Mouse (Mus musculus): ENCODE results near the gene Kcnma1. TPM values are rescaled to one million over a fixed set of nuclear protein-coding genes. Genes with fewer than 3 reads are reported as not detected.

Gene Kcnma1
- total RNA-seq, 2 experiments from 2014 or later: not detected

DNA sequence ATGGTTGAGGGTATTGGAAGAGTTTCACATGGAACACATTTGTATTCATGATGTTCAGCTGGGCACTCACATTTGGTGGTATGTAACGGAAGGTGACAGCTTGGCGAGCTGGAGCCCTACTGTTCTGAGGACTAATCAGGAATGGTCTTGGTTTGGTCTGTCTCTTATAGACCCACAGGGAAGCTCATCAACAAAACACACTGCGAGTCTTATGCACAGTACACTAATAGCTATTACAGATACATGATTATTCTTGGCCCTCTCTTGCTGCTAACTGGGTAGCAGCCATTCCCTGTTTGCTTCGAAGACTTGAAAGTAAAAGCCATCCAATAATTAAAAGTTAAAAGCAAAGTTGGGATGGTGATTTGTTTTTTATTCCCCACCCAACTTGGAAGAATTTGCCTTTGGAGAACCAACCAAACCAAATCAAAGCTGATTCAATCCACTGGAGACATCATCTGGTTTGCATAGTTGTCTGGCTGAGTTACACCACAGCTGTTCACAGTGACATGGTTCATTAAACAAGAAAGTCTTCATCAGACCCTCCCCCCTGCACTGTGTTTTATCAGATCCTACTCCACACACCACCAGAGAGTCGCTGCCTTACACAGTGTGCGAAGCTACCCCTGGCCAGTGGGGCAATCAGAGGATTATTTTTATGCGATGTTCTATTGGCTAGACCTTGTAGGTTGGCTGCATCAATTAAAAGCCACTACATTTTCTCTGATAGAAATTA is 299.7 kb downstream of the Kcnma1 start:
- no peak for ATAC-seq (replicated peaks; ENCODE audit: low FRiP score, poor library complexity, severe bottlenecking)

DNA sequence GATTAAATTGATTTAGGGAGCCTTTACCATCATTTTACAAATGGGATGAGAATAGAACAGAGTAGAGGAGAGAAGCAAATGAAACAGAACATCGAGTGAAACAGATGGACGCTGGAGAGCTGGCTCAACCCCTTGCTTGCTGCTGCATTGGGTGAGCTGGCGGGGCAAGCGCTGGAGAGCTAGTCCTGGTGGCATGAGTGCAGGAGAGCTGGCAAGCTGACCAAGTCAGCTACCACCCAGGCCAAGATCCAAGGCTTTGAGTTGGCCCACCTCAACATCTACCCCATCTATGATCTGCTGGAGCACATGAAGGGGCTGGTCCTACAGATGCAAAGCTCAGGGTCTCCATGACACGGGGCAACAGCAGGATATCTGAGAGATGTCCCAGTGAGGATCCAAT is 301.4 kb downstream of the Kcnma1 start:
- no peak for ATAC-seq (replicated peaks; ENCODE audit: low FRiP score, poor library complexity, severe bottlenecking)

DNA sequence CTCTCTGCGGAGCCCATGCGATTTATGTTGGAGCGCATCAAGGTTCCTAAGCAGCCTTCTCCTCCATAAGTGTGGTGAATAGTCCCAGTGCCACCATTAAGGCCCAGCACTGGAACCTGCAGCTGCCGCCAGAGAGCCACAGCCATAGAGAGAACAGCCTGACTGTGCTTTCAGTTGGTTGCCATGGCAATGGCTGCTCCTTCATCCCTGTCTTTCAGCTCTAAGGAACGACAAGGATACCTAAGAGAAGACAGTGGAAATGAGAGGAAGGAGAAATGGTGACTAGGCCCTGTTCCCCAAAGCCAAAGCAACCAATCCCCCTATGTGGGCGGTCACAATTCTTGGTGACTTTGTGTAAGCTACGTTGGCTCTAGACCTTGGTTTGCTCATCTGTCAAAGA is 303.3 kb downstream of the Kcnma1 start:
- no peak for ATAC-seq (replicated peaks; ENCODE audit: low FRiP score, poor library complexity, severe bottlenecking)

DNA sequence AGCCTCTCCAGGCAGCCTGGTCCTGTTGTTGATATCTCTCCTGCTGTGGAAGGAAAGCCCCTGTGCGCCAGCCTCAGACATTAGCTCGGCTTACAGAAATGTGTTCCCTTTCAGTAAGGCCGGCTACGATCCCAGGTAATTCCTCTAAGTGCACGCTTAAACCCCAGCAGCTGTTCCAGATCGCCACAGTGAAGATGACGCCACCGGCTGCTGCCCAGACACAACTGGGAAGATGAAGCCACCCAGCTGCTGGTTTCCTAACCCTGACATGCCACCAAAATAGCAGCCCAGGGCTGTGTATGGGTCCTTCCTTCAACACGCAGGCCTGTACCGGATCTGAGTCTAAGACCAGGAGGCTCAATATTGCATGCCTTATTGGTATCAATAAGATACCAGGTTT is 307.5 kb downstream of the Kcnma1 start:
- ATAC-seq (replicated peaks; ENCODE audit: low FRiP score, poor library complexity, severe bottlenecking): no peak

DNA sequence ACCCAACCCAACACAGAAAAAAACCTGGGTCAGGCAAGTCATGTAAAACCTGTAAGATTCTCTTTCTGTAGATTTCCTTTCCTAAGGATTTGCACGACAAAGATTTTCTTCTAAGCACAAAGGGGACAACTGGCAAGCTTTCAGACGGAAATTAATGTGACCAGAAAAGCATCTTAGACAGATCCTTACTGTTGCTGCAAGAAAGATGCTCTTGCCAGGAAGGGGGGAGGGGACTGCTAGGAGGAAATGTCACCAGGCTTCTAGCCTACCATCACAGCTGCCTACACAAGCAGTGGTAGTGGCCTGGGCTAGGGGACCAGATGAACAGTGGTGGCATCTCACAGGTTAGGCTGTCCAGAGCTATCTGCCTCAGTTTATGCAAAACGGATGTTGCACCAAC is 308.6 kb downstream of the Kcnma1 start:
- ATAC-seq (replicated peaks; ENCODE audit: low FRiP score, poor library complexity, severe bottlenecking): no peak

DNA sequence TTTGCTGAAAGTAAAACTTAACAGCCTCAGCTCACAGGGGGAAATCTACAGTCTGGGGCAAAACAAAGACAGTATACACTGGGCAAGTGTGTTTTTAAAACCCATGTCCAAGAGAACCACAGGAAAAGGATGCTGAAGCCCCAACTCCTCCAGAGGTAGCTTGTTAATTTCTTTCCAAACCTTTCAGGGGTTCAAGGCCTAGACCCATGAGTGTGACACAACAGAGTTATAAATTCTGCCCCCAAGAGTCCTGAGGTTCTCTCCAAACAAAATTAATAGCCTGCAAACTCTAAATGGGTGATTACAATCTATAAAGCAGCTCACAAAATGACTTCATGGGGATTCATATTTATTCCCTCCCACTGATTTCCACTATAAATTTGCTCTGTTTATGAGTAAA is 310.0 kb downstream of the Kcnma1 start:
- ATAC-seq (replicated peaks; ENCODE audit: low FRiP score, poor library complexity, severe bottlenecking): no peak

DNA sequence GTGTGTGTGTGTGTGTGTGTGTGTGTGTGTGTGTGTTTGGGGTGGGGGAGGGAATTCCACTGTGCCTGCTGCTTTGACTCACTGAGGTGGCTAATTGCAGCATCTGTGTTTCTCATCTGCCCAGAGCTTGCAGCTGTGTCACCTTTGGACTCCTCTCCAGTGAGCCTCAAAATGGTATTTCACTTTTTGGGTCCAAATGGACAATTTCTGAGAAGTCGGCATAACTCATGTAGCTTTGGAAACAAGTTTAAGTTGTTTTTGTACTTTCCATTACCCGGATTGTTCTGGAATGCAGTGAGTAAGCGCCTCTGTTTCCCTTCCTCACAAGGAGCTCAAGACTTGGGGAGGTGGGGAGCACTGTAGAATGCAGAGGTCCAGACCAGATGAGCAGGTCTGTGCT is 317.9 kb downstream of the Kcnma1 start:
- ATAC-seq (replicated peaks; ENCODE audit: low FRiP score, poor library complexity, severe bottlenecking): no peak

DNA sequence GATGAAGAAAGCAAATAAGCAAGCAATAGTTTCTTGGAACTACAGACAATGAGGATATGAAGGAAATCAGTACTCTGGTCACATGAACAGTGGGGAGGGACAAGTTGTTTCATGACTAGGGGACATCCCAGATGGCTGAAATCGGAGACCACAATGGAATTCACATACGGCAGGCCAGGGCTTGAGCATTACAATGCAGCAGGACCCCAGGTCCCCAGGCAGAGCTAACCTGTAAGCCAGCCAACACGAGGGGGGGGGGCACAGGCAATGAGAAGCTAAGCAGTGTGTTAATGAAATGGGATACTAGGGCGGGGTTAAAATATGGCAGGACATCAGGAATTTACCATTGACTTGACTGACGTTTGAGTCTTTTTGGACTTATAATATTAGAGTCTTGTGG is 324.6 kb downstream of the Kcnma1 start:
- no peak for ATAC-seq (replicated peaks; ENCODE audit: low FRiP score, poor library complexity, severe bottlenecking)

DNA sequence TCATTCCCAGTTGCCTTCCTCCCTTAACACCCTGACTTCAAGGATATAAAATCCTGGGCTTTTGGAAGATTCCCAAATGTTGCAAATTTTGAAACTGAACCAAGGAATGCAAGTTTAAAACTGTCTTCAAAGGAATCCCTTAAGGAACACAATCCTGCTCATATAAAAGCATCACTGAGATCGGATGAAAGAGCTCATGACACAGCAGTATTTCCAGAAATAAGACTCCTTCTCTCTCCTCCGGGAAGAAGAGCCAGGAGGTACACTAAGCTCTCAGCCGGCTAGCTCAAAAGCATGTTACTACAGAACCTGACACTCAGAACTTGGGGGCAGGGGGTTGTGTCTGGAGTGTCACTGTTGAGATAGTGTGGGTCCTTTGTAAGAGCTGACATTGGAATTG is 325.8 kb downstream of the Kcnma1 start:
- ATAC-seq (replicated peaks; ENCODE audit: low FRiP score, poor library complexity, severe bottlenecking): no peak

DNA sequence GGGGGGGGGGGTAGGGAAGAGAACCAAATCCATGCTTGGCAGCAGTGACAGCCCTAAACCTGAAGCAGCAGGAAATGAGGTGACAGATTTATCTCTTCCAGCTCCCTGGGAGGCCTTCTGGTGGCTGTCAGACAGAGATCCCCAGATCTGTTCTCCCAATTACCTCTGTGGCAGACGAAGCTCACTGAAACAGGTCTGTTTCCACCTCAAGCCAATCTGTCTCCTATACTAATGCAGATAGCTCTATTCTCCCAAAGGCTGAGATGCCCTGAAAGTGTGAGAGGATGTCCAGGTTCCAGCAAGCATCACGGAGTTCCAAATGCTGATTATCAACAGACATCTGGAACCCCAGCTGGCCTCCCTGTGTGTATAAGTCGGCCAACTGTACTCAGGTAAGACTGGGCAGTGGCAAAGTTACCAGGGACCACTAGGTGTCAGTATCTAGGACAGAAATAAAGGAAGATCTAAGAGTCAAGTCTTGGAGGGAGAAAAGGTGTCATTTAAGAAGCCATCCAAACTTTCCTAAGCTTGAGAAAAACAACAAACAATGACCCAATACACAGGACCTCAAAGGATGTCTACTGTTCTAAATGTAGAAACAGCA is 329.7 kb downstream of the Kcnma1 start:
- no peak for ATAC-seq (replicated peaks; ENCODE audit: low FRiP score, poor library complexity, severe bottlenecking)

DNA sequence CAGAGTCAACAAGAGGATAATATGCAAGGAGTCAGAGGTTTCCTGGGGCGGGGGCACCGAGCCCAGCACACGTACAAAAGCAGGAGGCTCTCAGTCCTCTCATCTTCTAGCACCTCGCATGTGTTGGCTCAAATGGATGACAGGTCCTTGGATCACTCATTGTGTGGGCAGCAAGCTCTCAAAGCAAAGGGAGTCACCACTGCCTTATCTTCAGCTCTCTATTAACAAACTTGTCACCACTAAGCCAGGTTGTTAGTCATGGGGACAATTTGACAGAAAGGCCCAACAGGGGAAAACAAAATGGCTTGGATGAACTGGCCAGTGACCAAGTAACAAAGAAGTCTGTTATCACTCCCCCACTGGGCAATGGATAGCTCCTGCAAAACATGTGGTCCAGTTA is 331.5 kb downstream of the Kcnma1 start:
- ATAC-seq (replicated peaks; ENCODE audit: low FRiP score, poor library complexity, severe bottlenecking): no peak

DNA sequence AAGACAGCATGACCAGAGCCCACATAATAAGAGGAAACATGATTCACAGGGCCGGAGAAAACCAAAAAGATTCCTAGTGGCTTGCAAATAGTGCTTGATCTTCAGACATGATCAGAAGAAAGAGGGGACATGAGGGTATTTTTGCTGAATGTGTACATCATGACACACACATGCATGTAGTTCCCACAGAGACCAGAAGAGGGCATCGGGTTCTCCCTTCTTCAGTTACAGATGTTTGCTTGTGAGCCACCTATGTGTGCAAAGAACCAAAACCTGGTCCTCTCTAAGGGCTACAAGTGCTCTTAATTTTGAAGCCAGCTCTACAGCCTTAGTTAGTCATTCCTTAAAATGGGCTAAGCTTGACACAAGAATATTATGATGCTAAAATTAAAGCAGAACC is 334.9 kb downstream of the Kcnma1 start:
- ATAC-seq (replicated peaks; ENCODE audit: low FRiP score, poor library complexity, severe bottlenecking): no peak

DNA sequence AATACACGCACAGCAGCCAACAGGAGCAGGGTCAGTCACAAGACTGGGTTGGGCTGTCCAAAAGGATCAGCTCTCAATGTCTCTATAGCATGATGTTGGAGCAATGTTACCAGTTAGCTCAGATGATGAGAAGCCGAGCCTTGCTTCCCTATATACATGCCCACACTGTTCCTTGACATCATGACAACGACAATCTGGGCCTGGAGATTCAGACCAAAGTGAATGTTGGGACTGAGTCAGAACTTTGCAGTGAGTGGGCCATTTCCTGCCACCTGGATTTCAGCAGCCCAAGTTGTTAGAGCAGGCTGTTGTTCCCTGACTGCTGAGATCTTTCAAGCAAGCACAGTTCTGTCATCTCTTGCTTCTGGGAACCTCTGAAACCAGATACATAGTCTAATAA is 347.9 kb downstream of the Kcnma1 start:
- no peak for ATAC-seq (replicated peaks; ENCODE audit: low FRiP score, poor library complexity, severe bottlenecking)

DNA sequence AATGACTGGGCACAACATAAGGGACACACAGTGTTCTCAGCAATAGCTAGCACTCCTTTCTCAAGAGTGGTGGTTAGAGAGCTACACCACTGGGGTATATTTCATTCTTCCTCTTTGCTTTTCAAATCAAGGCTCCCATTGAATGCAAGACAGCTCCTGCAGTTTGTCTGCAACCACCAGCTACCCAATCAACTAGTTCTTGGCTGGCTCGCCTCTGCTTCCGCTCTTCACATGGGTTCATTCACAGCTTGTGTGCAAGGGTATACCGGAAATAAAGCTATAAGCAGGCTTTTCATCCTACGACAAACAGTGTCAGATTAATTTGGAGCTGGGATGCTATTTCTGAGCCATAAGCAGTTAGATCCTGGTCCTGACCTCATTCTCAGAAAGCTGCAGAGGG is 362.6 kb downstream of the Kcnma1 start:
- ATAC-seq (replicated peaks; ENCODE audit: low FRiP score, poor library complexity, severe bottlenecking): no peak

DNA sequence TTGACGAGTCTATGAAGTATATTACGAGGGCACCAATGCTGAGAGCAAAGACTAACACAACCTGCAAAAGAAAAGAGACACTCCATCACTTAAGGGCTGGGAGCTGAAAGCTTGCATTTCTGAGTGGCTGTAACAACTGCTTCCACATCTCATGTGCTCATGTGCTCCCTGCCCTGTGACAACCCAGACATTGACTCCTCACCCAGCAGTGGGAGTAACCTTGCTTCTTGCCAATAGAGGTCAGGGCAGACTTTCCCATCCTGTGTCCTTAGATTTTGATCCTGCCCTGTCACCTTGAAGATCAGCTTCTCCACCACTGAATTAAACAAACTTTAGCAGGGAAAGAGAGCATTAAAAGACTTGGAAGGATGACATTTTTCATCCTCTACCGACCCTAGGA is 364.2 kb downstream of the Kcnma1 start:
- no peak for ATAC-seq (replicated peaks; ENCODE audit: low FRiP score, poor library complexity, severe bottlenecking)

DNA sequence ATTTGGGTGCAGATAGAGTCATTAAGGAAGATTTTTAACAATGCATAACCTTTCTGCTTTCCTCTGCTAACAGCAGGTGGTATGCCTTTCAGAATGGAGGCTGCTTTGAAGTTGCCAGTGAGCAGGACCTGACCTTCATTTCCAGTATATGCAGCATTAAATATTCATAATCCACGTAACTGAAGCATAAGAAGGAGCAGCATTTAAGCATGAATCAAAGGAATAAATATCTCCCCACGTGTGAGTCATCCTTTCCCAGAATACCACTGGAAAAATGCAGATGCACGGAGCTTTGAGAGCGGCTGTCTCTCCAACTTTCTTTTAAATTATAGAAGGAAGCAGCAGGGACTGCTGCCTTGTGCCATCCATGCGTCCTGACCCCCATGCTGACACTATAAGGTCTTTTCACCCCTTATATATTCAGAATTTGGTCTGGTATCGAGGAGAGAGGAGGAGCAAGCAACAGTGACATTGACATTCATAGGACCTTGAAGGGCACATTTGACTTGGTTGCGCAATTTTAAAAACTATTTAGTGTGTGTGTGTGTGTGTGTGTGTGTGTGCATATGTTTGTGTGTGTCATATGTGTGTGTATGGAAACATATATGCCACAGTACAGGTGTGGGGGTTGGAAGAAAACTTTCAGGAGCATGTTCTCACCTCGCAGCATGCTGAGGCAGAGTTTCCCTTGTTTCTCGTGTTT is 368.8 kb downstream of the Kcnma1 start:
- ATAC-seq (replicated peaks; ENCODE audit: low FRiP score, poor library complexity, severe bottlenecking): no peak

DNA sequence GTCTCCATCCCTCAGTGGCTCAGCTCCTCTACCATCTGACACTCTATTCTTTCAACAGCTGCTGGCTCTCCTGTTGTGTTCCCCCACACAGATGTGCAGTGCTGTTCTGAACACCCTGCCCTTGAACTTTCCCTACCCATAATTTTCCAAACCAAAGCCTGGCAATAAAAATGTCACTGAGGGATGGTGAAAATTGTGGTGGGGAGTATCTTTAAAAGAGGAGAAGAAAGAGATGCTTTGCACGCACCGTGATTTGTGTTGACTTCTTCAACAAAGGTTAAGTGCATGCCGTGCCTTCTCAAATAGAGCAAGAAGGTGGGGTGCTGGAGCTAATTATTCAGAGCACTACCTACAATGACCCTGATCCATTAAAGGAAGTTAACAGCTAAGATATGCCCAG is 371.1 kb downstream of the Kcnma1 start:
- ATAC-seq (replicated peaks; ENCODE audit: low FRiP score, poor library complexity, severe bottlenecking): no peak

DNA sequence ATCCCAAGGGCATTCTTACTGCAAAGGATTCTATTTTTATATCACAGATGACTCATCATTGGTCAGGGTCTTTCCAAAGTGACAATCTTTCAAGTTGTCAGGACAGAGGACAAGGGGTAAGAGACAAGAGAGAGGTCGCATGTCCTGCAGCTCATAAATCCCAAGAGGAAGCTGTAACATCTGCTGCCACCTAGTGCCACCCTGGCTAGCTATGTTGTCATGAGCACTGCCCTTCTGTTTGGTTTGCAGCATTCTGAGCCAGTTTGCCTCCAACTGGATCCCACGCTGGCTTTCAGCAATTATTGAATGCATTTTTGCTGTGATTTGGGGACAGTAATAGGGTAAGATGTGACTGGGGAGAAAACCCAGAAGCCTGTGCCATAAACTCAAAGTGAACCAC is 373.6 kb downstream of the Kcnma1 start:
- no peak for ATAC-seq (replicated peaks; ENCODE audit: low FRiP score, poor library complexity, severe bottlenecking)

DNA sequence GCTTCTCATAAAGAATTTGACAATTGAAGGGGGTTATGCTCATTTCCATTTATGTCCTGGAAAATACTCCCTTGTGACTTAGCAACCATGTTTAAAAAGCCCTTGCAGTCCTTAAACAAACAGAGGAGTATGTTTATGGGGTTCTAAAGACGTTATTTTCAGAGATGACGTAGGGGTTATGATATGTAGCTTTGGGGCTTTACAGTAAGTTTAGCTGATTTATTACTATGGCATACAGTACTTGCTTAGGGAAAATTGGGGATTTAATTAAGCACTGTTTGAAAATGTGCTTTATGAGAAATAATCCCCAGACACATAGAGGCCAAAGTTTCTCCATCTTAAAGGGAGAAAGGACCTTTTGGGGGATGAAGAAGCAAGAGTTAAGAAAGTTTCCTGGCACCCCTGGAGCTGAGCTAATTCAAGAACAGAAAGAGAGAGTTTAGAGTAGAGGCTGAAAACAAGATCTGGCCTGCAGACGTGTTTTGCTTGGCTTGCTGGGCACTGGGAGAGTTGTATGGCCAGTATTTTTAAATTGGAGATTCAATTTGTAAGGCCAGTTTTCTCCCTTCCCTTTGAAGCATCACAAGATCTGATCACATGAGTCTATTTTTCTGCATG is 376.1 kb downstream of the Kcnma1 start:
- no peak for ATAC-seq (replicated peaks; ENCODE audit: low FRiP score, poor library complexity, severe bottlenecking)

DNA sequence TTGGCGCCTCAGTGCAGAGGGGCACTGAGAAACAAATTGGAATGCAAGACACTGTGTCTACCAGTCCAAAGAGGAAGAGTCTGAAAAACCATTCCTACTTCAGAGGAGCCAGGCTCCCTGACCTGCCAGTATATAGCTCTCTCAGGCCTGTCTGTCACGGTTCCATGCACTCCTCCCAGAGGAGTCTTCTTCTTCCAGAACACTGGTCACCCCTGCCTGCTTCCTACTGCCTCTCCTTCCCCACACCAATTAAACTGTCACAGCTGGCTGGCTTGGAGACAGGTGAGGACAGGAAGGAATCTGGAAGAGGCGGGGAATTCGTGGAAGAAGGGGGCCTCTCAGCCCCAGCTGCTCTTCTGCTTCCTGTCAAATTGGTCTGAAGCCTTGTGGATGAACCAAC is 378.4 kb downstream of the Kcnma1 start:
- no peak for ATAC-seq (replicated peaks; ENCODE audit: low FRiP score, poor library complexity, severe bottlenecking)

DNA sequence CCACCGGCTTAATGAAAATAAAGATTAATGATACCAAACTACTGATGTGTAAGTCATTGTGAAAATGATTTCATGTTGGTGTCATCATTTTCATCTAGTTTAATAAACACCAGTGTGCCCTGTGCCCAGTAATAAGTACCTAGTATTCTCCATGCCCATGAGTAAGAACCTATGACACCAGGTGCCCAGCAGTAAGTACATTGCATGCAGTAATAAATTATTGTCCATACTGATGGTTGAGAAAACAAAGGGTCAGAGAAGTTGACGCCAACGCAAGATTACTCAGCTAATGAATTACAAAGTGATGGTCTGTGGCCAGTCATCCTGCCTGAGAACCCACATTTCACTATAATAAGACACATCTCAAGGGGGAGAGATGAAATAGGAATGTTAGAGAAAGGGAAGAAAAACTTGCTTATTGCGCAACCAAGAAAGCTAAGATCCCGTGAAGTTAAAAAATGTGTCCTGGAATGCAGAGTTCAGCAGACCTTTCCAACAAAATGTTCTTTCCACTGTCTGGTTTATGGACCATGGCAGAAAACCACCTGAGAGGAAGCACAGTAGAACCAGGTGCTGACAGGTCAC is 381.2 kb downstream of the Kcnma1 start:
- ATAC-seq (replicated peaks; ENCODE audit: low FRiP score, poor library complexity, severe bottlenecking): no peak
